Mouse (Mus musculus): Measurements from ENCODE around the gene Gm28042. TPM values are rescaled to one million over a fixed set of nuclear protein-coding genes. Genes with fewer than 3 reads are reported as not detected.

The Gm28042 gene
- total and polyA plus RNA-seq, 3 experiments = 0.77 to 1.9 (median 1.8) TPM

- Histone ChIP-seq H3K4me1 (ENCODE audit: control insufficient read depth in 1 of 2, insufficient read depth in 2 of 2) (peaks cover 13 to 44% of the 10 kb centered on the region in 2 experiments), H3K79me2 (replicated peaks; ENCODE audit: control insufficient read depth, extremely low read depth, insufficient read depth, poor library complexity, severe bottlenecking) (no peaks in the 10 kb centered on the region), H3K4me2 (ENCODE audit: insufficient read depth, low read depth, poor library complexity, severe bottlenecking) (no peak overlapping the region), H3K9me3 (replicated peaks; ENCODE audit: low read length) (no peaks in the 10 kb centered on the region), H3K9ac (ENCODE audit: insufficient read depth, low read depth) (no peak overlapping the region), H3K27me3 (replicated peaks) (no peaks in the 10 kb centered on the region), H3K4me3 (replicated peaks in 1 of 3; ENCODE audit: low read depth in 2 of 3, low read length in 2 of 3, poor library complexity in 1 of 3) (no peak overlapping the region), H3K27ac (ENCODE audit: insufficient read depth, low read depth) (no peak overlapping the region), H3K36me3 (replicated peaks in 1 of 2; ENCODE audit: control insufficient read depth in 1 of 2, insufficient read depth in 1 of 2, low read length in 1 of 2) (peaks cover 0 to 7% of the 10 kb centered on the region in 2 experiments)
- in situ Hi-C loops (cut with MboI; ENCODE audit: low pct_ligation_motif_present, low pct_unique_long_range_greater_than_20kb, low sequenced_read_pairs) (no loop called here), dilution Hi-C loops (cut with MboI; ENCODE audit: extremely low pct_ligation_motif_present, extremely low pct_unique_long_range_greater_than_20kb, low sequenced_read_pairs) (no loop called here)
- TF ChIP-seq TBP (conservative IDR thresholded peaks at IDR 0.05; ENCODE audit: low read depth, low read length) (no peak), RCOR1 (conservative IDR thresholded peaks at IDR 0.05; ENCODE audit: low read depth, low read length) (no peak), MXI1 (IDR thresholded peaks at IDR 0.05; ENCODE audit: low read depth, low read length) (no peak), UBTF (IDR thresholded peaks at IDR 0.05; ENCODE audit: low read depth, low read length) (no peak), MEF2A (IDR thresholded peaks at IDR 0.05; ENCODE audit: borderline replicate concordance, low read depth, low read length) (no peak), MYC (IDR thresholded peaks at IDR 0.05; ENCODE audit: low read depth, low read length) (no peak), ZKSCAN1 (IDR thresholded peaks at IDR 0.05; ENCODE audit: borderline replicate concordance, low read depth, low read length) (no peak), PAX5 (IDR thresholded peaks at IDR 0.05; ENCODE audit: low read length) (no peak), ELF1 (IDR thresholded peaks at IDR 0.05; ENCODE audit: low read depth, low read length) (no peak), GABPA (IDR thresholded peaks at IDR 0.05; ENCODE audit: insufficient replicate concordance, low read depth, low read length) (no peak)
- DNase-seq (ENCODE audit: extremely low read depth) = no peak
These were observed 34.9 kb upstream of the Gm28042 start for GRCm38 (mm10) chr2:119992349-119992748.

DNA sequence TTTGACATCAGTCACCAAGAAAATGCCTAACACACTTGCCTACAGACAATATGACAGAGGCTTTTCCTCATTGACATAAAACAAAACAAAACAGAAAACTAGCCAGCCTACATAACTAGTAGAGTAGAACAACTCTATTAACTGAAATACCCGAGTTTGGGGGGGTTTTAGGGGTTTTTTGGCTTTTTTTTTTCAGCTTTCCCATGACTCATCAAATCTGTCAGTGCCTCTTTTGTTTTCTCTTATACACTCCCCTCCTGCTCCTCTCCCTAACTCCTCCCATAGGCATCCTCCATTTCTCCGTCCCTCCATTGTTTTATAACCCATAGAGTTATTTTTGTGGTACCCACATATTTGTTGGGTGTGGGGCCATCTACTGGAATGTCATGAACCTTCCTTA is 33.8 kb upstream of the Gm28042 start:
- no peaks in the 10 kb centered on the region for H3K9me3 ChIP-seq (replicated peaks; ENCODE audit: low read length)
- H3K9ac ChIP-seq (ENCODE audit: insufficient read depth, low read depth) = peak overlapping the region; percentile 45
- H3K4me3 ChIP-seq (replicated peaks in 1 of 3; ENCODE audit: low read depth in 2 of 3, low read length in 2 of 3, poor library complexity in 1 of 3) = no peak overlapping the region
- dilution Hi-C loops (cut with MboI; ENCODE audit: extremely low pct_ligation_motif_present, extremely low pct_unique_long_range_greater_than_20kb, low sequenced_read_pairs) = no loop called here
- in situ Hi-C loops (cut with MboI; ENCODE audit: low pct_ligation_motif_present, low pct_unique_long_range_greater_than_20kb, low sequenced_read_pairs) = no loop called here
- H3K79me2 ChIP-seq (replicated peaks; ENCODE audit: control insufficient read depth, extremely low read depth, insufficient read depth, poor library complexity, severe bottlenecking) = no peaks in the 10 kb centered on the region
- no peak for DNase-seq (ENCODE audit: extremely low read depth)
- no peak for TF ChIP-seq CTCF (conservative IDR thresholded peaks at IDR 0.05 in 1 of 2, IDR thresholded peaks at IDR 0.05 in 1 of 2; ENCODE audit: low read depth in 2 of 2, low read length in 2 of 2)
- no peak for TF ChIP-seq JUN (IDR thresholded peaks at IDR 0.05; ENCODE audit: insufficient read depth, low read depth, low read length)
- no peak for TF ChIP-seq ETS1 (conservative IDR thresholded peaks at IDR 0.05; ENCODE audit: low read depth, low read length)
- no peak for TF ChIP-seq HCFC1 (IDR thresholded peaks at IDR 0.05; ENCODE audit: low read depth, low read length)
- no peak for TF ChIP-seq ZC3H11A (IDR thresholded peaks at IDR 0.05; ENCODE audit: low read depth, low read length)
- TF ChIP-seq UBTF (IDR thresholded peaks at IDR 0.05; ENCODE audit: low read depth, low read length) = no peak
- TF ChIP-seq MEF2A (IDR thresholded peaks at IDR 0.05; ENCODE audit: borderline replicate concordance, low read depth, low read length) = no peak
- peaks cover 0 to 15% of the 10 kb centered on the region in 2 experiments for H3K36me3 ChIP-seq (replicated peaks in 1 of 2; ENCODE audit: control insufficient read depth in 1 of 2, insufficient read depth in 1 of 2, low read length in 1 of 2)
- peak overlapping the region; percentile 66 for H3K27ac ChIP-seq (ENCODE audit: insufficient read depth, low read depth)
- no peaks in the 10 kb centered on the region for H3K27me3 ChIP-seq (replicated peaks)
- peaks cover 13 to 44% of the 10 kb centered on the region in 2 experiments for H3K4me1 ChIP-seq (ENCODE audit: control insufficient read depth in 1 of 2, insufficient read depth in 2 of 2)
- peak overlapping the region; percentile 77 for H3K4me2 ChIP-seq (ENCODE audit: insufficient read depth, low read depth, poor library complexity, severe bottlenecking)
